Mouse (Mus musculus) testis, adult 2 months (tissue): ENCODE measurements at regions not wholly inside any gene's neighbourhood (a gene's known extent, or its start where the extent isn't known, plus 50 kb on each side); places are given as distances from the start of the nearest gene placed in this dataset.

Source experiments
- CTCF ChIP-seq: fragments of 200-500 bp; IDR thresholded peaks from 2 replicates; pipeline ENCODE4 v1.5.1; 2012; ENCODE audit warnings: low read depth, mild to moderate bottlenecking, inconsistent platforms, low read length, moderate library complexity; ENCODE audit not compliant: control insufficient read depth, insufficient read depth, insufficient replicate concordance
- POLR2A ChIP-seq: fragments of 200-500 bp; IDR thresholded peaks from 2 replicates; pipeline ENCODE4 v1.6.1; 2012; ENCODE audit warnings: low read depth, mild to moderate bottlenecking, inconsistent platforms, low read length, moderate library complexity; ENCODE audit not compliant: control insufficient read depth

DNA sequence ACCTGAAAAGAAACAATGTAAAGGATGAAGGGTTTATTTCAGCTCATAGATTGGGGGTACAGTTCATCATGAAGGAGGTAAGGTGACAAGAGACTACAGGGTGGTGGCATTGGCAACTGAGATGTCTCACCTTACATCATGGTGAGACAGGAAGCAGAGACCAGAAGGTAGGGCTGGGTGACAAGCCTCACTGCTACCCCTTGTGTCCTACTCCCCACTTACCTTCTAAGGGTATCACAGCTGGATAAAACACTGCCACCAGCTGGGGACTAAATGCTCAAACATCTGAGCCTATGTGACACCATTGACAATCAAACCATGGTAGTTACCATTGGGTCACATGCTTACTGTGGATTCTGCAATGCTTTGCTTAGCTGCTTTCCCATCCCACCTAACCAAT lies 107.0 kb downstream of the Icos start:
- no peak for TF ChIP-seq CTCF
- TF ChIP-seq POLR2A, result no peak
